Mouse (Mus musculus): ENCODE data around the gene Fbxw10. TPM values are rescaled to one million over a fixed set of nuclear protein-coding genes. Genes with fewer than 3 reads are reported as not detected.

Gene Fbxw10
- total and polyA plus RNA-seq, 2 experiments from 2014 or later = 0.36 to 0.37 TPM

DNA sequence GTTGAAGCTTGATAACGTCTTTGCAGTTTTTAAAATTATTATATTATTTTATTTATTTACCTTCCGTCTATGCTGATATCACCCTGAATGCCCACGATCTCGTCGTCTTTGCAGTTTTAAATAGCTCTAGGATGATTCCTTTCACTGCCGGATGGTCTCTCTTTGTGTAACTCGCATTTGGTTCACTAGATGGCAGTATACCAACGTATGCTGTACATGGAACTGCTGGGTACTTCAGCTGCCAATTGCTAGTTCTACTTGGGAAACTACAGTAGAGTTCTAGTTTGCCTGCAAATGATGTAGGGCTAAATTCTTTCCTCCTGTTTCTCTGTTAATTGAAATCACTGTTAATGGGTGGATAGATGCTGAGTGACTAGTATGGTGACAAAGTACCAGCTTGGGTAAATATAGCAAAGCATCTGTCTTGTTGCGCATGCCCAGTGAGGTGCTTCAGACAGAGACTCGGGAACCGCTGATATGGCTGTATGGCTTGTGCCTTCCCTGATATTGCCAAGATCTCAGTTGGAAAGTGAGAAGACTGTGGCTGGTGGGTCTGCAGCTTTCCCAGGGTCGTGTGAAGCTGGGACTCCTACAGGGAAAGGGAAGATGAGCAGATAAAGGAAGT is 54.9 kb downstream of the Fbxw10 start:
- H3K4me1 ChIP-seq (ENCODE audit: insufficient read depth, low read length) = no peaks in the 10 kb centered on the region
- H3K27me3 ChIP-seq (ENCODE audit: insufficient read depth, low read length) = no peaks in the 10 kb centered on the region
- no peak overlapping the region for H3K4me2 ChIP-seq (ENCODE audit: low read depth, low read length)
- H3K9ac ChIP-seq (replicated peaks; ENCODE audit: low read length) = no peak overlapping the region
- DNase-seq (ENCODE audit: low spot score) = peak; percentile 95
- WGBS = 30% methylated on average over 12 of the region's 12 CpGs
- peak; percentile 90 for TF ChIP-seq CTCF (IDR thresholded peaks at IDR 0.05; ENCODE audit: low read depth)
- no peak overlapping the region for H3K4me3 ChIP-seq (ENCODE audit: low read length)
- H3K27ac ChIP-seq = no peak overlapping the region
- no peaks in the 10 kb centered on the region for H3K36me3 ChIP-seq (ENCODE audit: insufficient read depth, low read length)
- H3K9me3 ChIP-seq (ENCODE audit: low read length) = no peaks in the 10 kb centered on the region
- ATAC-seq = peak; percentile 84; the same call in 1 of the 2 replicates

DNA sequence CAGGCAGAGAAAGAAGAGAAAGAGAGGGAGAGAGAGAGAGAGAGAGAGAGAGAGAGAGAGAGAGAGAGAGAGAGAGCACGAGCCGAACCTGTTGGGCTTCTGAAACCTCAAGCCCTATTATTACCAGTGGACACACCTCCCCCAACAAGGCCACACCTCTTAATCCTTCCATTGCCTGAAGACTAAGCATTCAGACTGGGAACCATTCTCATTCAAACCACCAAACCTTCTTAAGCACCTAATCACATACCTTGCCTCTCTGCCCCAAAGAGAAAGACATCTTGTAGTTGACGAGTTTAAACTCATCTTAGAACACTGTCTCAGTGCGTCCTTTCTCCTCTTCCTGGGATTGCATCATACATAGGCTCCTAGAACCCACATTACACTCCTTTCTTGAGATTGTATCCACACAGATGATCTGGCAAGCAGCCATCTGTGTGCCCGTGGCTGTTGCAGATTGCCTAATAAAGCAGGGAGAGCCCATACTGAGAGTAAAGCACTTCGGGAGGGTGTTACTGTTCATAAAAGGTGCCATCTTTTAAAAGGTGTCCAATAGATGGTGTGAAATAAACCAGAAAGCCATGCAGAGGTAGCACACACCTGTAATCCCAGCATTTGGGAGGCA is 57.1 kb downstream of the Fbxw10 start:
- Histone ChIP-seq H3K4me1 (ENCODE audit: insufficient read depth, low read length) (no peaks in the 10 kb centered on the region), H3K4me3 (ENCODE audit: low read length) (no peak overlapping the region), H3K4me2 (ENCODE audit: low read depth, low read length) (no peak overlapping the region), H3K27me3 (ENCODE audit: insufficient read depth, low read length) (no peaks in the 10 kb centered on the region), H3K9ac (replicated peaks; ENCODE audit: low read length) (no peak overlapping the region), H3K36me3 (ENCODE audit: insufficient read depth, low read length) (no peaks in the 10 kb centered on the region), H3K27ac (no peak overlapping the region), H3K9me3 (ENCODE audit: low read length) (no peaks in the 10 kb centered on the region)
- DNase-seq (ENCODE audit: low spot score) (no peak), ATAC-seq (no peak)
- WGBS = 70% methylated on average over 6 of the region's 6 CpGs
- TF ChIP-seq CTCF (IDR thresholded peaks at IDR 0.05; ENCODE audit: low read depth) = no peak

DNA sequence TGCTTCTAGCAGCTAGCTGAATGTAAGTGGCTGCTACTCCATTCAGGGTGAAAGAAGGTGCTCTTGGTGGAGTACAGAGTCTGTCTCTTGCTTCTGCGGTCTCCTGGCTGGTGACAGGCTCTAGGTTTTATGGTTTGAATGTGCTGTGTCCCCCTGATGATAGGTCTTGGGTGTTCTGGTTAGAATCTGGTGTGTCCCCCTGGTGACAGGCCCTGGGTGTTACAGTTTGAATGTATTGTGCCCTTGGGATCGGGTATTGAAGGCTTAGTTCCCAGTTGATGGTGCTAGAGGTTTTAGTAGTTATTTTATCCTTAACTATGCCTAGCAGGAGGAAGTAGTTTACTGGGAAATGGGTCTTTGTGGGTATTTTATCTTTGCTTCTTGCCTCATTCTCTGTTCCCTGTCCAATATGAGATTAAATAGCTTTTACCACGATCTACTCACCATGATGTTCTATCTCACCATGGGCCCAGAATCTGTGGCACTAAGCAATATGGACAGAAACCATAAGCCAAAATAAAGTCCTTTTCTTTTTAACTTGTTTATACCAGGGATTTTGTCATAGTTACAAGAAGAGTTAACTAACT is 62.9 kb downstream of the Fbxw10 start:
- Histone ChIP-seq H3K9ac (replicated peaks; ENCODE audit: low read length) (no peak overlapping the region), H3K27ac (no peak overlapping the region), H3K9me3 (ENCODE audit: low read length) (no peaks in the 10 kb centered on the region), H3K4me2 (ENCODE audit: low read depth, low read length) (no peak overlapping the region), H3K27me3 (ENCODE audit: insufficient read depth, low read length) (no peaks in the 10 kb centered on the region), H3K36me3 (ENCODE audit: insufficient read depth, low read length) (no peaks in the 10 kb centered on the region), H3K4me3 (ENCODE audit: low read length) (no peak overlapping the region), H3K4me1 (ENCODE audit: insufficient read depth, low read length) (peaks cover 7% of the 10 kb centered on the region; the same call in 1 of the 2 replicates)
- no peak for DNase-seq (ENCODE audit: low spot score)
- TF ChIP-seq CTCF (IDR thresholded peaks at IDR 0.05; ENCODE audit: low read depth) = no peak
- WGBS = 76% methylated on average over 3 of the region's 3 CpGs
- ATAC-seq = no peak

DNA sequence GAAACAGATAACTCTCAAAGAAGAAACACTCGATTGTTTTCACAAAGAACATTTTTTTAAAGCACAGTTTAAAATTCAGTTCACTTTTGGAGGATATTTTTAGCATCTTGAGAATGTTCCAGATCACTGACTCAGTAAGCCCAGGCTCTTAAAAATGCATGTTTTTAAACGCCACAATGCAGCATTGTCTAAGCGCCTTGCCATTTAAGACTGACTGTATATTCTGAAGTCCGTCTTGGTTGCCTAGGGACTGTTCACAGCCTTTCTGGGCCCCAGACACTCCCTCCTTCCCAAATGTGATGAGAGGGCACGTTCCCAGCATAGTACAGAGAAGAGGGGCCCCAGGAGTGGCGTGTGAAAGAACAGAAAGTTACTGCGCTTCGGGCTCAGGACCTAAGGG is 64.5 kb downstream of the Fbxw10 start:
- Histone ChIP-seq H3K27ac (no peak overlapping the region), H3K36me3 (ENCODE audit: insufficient read depth, low read length) (no peaks in the 10 kb centered on the region), H3K27me3 (ENCODE audit: insufficient read depth, low read length) (no peaks in the 10 kb centered on the region), H3K4me1 (ENCODE audit: insufficient read depth, low read length) (peaks cover 7% of the 10 kb centered on the region; the same call in 1 of the 2 replicates), H3K9me3 (ENCODE audit: low read length) (no peaks in the 10 kb centered on the region), H3K9ac (replicated peaks; ENCODE audit: low read length) (no peak overlapping the region), H3K4me3 (ENCODE audit: low read length) (no peak overlapping the region), H3K4me2 (ENCODE audit: low read depth, low read length) (no peak overlapping the region)
- 20% methylated on average over 8 of the region's 8 CpGs for WGBS
- ATAC-seq (0 out of 2 replicates have a peak, but pooled peaks have one; percentile 45), DNase-seq (ENCODE audit: low spot score) (peak; percentile 14)
- TF ChIP-seq CTCF (IDR thresholded peaks at IDR 0.05; ENCODE audit: low read depth) = no peak

DNA sequence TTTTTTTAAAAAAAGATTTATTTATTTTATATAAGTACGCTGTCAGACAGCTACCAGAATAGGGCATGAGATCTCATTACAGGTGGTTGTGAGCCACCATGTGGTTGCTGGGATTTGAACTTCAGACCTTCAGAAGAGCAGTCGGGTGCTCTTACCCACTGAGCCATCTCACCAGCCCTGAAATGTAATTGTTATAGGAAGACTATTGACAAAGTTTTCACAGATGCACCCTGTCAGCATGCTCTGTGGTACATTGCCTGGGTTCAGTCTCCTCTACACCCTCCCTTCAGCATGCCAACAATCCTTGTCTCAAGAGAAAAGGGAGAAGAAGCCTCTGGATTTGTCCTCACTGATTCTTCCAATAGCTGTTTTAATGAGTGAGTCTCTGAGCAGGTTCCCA is 66.3 kb downstream of the Fbxw10 start:
- ATAC-seq = no peak
- H3K4me2 ChIP-seq (ENCODE audit: low read depth, low read length) = no peak overlapping the region
- 98% methylated on average over 2 of the region's 2 CpGs for WGBS
- TF ChIP-seq CTCF (IDR thresholded peaks at IDR 0.05; ENCODE audit: low read depth) = no peak
- H3K27ac ChIP-seq = no peak overlapping the region
- no peak overlapping the region for H3K4me3 ChIP-seq (ENCODE audit: low read length)
- no peaks in the 10 kb centered on the region for H3K9me3 ChIP-seq (ENCODE audit: low read length)
- H3K9ac ChIP-seq (replicated peaks; ENCODE audit: low read length) = no peak overlapping the region
- H3K36me3 ChIP-seq (ENCODE audit: insufficient read depth, low read length) = no peaks in the 10 kb centered on the region
- no peak for DNase-seq (ENCODE audit: low spot score)
- H3K27me3 ChIP-seq (ENCODE audit: insufficient read depth, low read length) = no peaks in the 10 kb centered on the region
- peaks cover 7% of the 10 kb centered on the region; the same call in 1 of the 2 replicates for H3K4me1 ChIP-seq (ENCODE audit: insufficient read depth, low read length)

DNA sequence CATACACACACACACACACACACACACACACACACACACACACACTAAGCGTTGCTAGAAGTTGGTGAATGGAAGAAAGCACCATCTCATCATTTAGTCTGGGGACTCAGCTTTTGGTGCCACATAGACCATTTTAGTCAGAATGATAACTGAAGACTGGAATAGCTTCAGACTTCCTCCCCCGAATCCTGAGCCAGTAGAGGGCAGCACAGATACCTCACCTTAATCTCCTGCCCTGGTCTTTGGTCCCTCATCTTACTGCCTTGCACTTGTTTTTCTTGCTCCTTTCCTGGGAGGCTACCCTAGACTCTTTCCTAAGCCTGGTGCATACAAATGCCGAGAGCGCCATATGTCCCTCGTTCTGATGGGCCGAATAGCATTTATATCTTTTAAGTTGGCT is 67.7 kb downstream of the Fbxw10 start:
- Histone ChIP-seq H3K27ac (no peak overlapping the region), H3K9ac (replicated peaks; ENCODE audit: low read length) (no peak overlapping the region), H3K36me3 (ENCODE audit: insufficient read depth, low read length) (no peaks in the 10 kb centered on the region), H3K4me3 (ENCODE audit: low read length) (no peak overlapping the region), H3K9me3 (ENCODE audit: low read length) (no peaks in the 10 kb centered on the region), H3K4me2 (ENCODE audit: low read depth, low read length) (no peak overlapping the region), H3K4me1 (ENCODE audit: insufficient read depth, low read length) (peaks cover 7% of the 10 kb centered on the region; the same call in 1 of the 2 replicates), H3K27me3 (ENCODE audit: insufficient read depth, low read length) (no peaks in the 10 kb centered on the region)
- peak; percentile 58; the same call in 1 of the 2 replicates for TF ChIP-seq CTCF (IDR thresholded peaks at IDR 0.05; ENCODE audit: low read depth)
- DNase-seq (ENCODE audit: low spot score) (no peak), ATAC-seq (no peak)
- 71% methylated on average over 6 of the region's 6 CpGs for WGBS
